Mouse (Mus musculus) ES-Bruce4 (cell line): ENCODE measurements around the gene Mrpl33. TPM values are rescaled to one million over a fixed set of nuclear protein-coding genes. Genes with fewer than 3 reads are reported as not detected.

ENCODE experiments used
- H3K27ac ChIP-seq: 2 replicates; pipeline ENCODE4 v1.5.1; 2012; ENCODE audit warnings: low read length, inconsistent platforms; ENCODE audit not compliant: insufficient read depth
- H3K27me3 ChIP-seq: 2 replicates; pipeline ENCODE4 v1.6.1; 2012; ENCODE audit warnings: mild to moderate bottlenecking, low read length, inconsistent platforms; ENCODE audit not compliant: control insufficient read depth, poor library complexity, insufficient read depth, severe bottlenecking
- H3K36me3 ChIP-seq: 2 replicates; pipeline ENCODE4 v1.6.1; 2012; ENCODE audit warnings: inconsistent platforms, mild to moderate bottlenecking, low read length, moderate library complexity; ENCODE audit not compliant: control insufficient read depth, poor library complexity, insufficient read depth, severe bottlenecking
- H3K4me1 ChIP-seq: one replicate; pipeline ENCODE4 v1.8.1; 2011; ENCODE audit warnings: low read length; ENCODE audit not compliant: control insufficient read depth, insufficient read depth
- H3K4me3 ChIP-seq: 2 replicates; pipeline ENCODE4 v1.5.1; 2011; ENCODE audit warnings: low read depth, mild to moderate bottlenecking, low read length
- H3K9ac ChIP-seq: 2 replicates; pipeline ENCODE4 v1.6.1; 2012; ENCODE audit warnings: low read depth, mild to moderate bottlenecking, inconsistent platforms; ENCODE audit not compliant: poor library complexity, severe bottlenecking
- H3K9me3 ChIP-seq: replicated peaks from 2 replicates; pipeline ENCODE4 v1.6.1; 2012; ENCODE audit warnings: mild to moderate bottlenecking, low read length, inconsistent platforms; ENCODE audit not compliant: control insufficient read depth, poor library complexity, insufficient read depth, severe bottlenecking
- CTCF ChIP-seq: IDR thresholded peaks from one replicate; pipeline ENCODE4 v1.8.1; 2011; ENCODE audit warnings: low read depth, low read length
- EP300 ChIP-seq: IDR thresholded peaks from 2 replicates; pipeline ENCODE4 v1.6.1; 2011; ENCODE audit warnings: low read depth, low read length; ENCODE audit not compliant: insufficient read depth
- POLR2A ChIP-seq: IDR thresholded peaks from one replicate; pipeline ENCODE4 v1.8.1; 2011; ENCODE audit warnings: low read length; ENCODE audit not compliant: insufficient read depth
- polyA plus RNA-seq: library from polyadenylated mRNA; stranded (reverse); fragments of >200 nt; gene quantifications from 2 replicates; pipeline ENCODE4 v1.2.4, GENCODE M21; 2011; ENCODE audit warnings: low read depth; ENCODE audit not compliant: missing spikeins, insufficient read depth, insufficient read length

The Mrpl33 gene
- polyA plus RNA-seq, 1 experiment = 161 TPM

DNA sequence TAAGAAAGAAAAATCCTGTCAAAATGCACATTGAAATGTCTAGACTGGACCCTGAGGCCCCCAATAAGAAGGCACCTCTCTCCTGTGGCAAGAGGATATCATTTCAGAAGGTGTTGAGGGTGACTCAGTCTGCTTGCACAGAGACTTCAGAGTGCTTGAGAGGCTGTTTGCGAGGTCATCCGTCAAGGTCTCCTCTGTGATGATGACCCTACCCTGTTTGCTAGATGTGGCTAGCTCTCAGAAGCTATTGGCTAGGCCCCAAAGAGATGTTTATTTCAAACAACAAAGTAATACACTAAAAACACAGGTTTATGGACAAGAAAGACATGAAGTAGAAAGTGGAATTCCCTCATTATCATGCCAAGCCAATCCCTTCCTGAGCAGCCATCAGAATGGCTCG lies 45.6 kb downstream of the Mrpl33 start:
- Histone ChIP-seq H3K27ac (no peak overlapping the region), H3K9ac (no peak overlapping the region), H3K27me3 (no peaks in the 10 kb centered on the region), H3K4me3 (no peak overlapping the region), H3K4me1 (no peaks in the 10 kb centered on the region), H3K9me3 (no peaks in the 10 kb centered on the region), H3K36me3 (no peaks in the 10 kb centered on the region)
- TF ChIP-seq CTCF (no peak), POLR2A (no peak), EP300 (no peak)

- TF ChIP-seq EP300 (no peak), POLR2A (no peak), CTCF (no peak)
- Histone ChIP-seq H3K36me3 (no peaks in the 10 kb centered on the region), H3K9ac (no peak overlapping the region), H3K4me1 (no peaks in the 10 kb centered on the region), H3K27ac (no peak overlapping the region), H3K9me3 (no peaks in the 10 kb centered on the region), H3K27me3 (no peaks in the 10 kb centered on the region), H3K4me3 (no peak overlapping the region)
Measured at GRCm38 (mm10) chr5:31644272-31644671, 47.5 kb downstream of the Mrpl33 start.

GRCm38 (mm10) chr5:31644847-31645246 lies 48.1 kb downstream of the Mrpl33 start:
- Histone ChIP-seq H3K4me3 (no peak overlapping the region), H3K9me3 (no peaks in the 10 kb centered on the region), H3K9ac (no peak overlapping the region), H3K4me1 (no peaks in the 10 kb centered on the region), H3K27ac (no peak overlapping the region), H3K27me3 (no peaks in the 10 kb centered on the region), H3K36me3 (no peaks in the 10 kb centered on the region)
- TF ChIP-seq CTCF = no peak
- TF ChIP-seq POLR2A = no peak
- TF ChIP-seq EP300 = no peak

DNA sequence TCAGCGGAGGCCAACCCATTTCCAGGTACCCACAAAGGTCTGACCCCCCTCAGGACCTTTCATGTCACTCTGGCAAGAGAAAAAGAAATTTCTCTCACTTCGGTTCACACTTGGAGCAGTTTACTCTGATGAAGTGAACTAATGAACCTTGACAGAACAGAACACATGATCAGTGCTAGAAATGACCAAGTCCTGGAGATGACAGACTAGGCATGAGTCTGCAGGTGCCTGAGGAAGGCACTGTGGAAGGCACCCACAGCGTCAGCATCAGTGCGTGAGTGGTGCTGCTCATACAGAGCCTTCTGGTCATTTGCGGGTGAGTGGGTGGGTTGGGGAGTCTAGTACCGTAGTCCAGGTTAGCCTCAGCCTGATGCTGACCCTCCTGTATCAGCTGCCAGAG lies 49.1 kb downstream of the Mrpl33 start:
- Histone ChIP-seq H3K4me3 (no peak overlapping the region), H3K36me3 (no peaks in the 10 kb centered on the region), H3K9me3 (no peaks in the 10 kb centered on the region), H3K27me3 (no peaks in the 10 kb centered on the region), H3K9ac (no peak overlapping the region), H3K4me1 (no peaks in the 10 kb centered on the region), H3K27ac (no peak overlapping the region)
- TF ChIP-seq POLR2A = no peak
- no peak for TF ChIP-seq EP300
- no peak for TF ChIP-seq CTCF

DNA sequence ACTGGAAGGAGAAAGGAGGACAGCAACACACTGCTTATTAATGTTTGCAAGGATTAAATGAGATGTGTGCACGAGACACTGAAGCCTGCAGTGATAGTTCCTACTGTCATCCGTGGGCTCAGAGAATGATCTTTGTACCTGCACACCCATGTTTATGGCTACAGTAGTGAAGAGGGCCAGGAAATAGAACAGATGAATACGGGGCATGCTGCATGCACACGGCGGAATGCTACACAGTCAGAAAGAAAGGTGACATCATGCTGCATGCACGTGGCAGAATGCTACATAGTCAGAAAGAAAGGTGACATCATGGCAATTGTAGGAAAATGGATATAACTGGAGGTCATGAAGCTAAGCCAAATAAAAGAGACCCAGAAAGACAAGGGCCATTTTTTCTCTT lies 49.8 kb downstream of the Mrpl33 start:
- Histone ChIP-seq H3K4me1 (no peaks in the 10 kb centered on the region), H3K9ac (no peak overlapping the region), H3K36me3 (no peaks in the 10 kb centered on the region), H3K27me3 (no peaks in the 10 kb centered on the region), H3K4me3 (no peak overlapping the region), H3K9me3 (no peaks in the 10 kb centered on the region), H3K27ac (no peak overlapping the region)
- TF ChIP-seq POLR2A (no peak), CTCF (no peak), EP300 (no peak)

- H3K4me3 ChIP-seq = no peak overlapping the region
- no peaks in the 10 kb centered on the region for H3K36me3 ChIP-seq
- no peak overlapping the region for H3K9ac ChIP-seq
- no peaks in the 10 kb centered on the region for H3K27me3 ChIP-seq
- H3K9me3 ChIP-seq = no peaks in the 10 kb centered on the region
- no peak overlapping the region for H3K27ac ChIP-seq
- no peaks in the 10 kb centered on the region for H3K4me1 ChIP-seq
- TF ChIP-seq POLR2A (no peak), EP300 (no peak), CTCF (no peak)
Measured at GRCm38 (mm10) chr5:31647327-31647726, 50.6 kb downstream of the Mrpl33 start.
